Mouse (Mus musculus): ENCODE measurements around the gene Hebp1. TPM values are rescaled to one million over a fixed set of nuclear protein-coding genes. Genes with fewer than 3 reads are reported as not detected.

Hebp1 gene
- polyA plus RNA-seq, 1 experiment from 2014 or later, result 129 TPM

GRCm38 (mm10) chr6:135219916-135220315 lies 22.1 kb upstream of the Hebp1 start:
- Histone ChIP-seq H3K9ac (no peak overlapping the region), H3K9me3 (replicated peaks) (no peaks in the 10 kb centered on the region), H3K27ac (no peak overlapping the region), H3K4me1 (replicated peaks) (peaks cover 5% of the 10 kb centered on the region), H3K27me3 (no peaks in the 10 kb centered on the region), H3K4me3 (replicated peaks) (no peak overlapping the region), H3K4me2 (no peak overlapping the region), H3K36me3 (peaks cover 94% of the 10 kb centered on the region)
- 83% methylated on average over 5 of the region's 5 CpGs for WGBS (ENCODE audit: insufficient replicate concordance)
- ATAC-seq (ENCODE audit: low read depth) (no peak), DNase-seq (no peak)

DNA sequence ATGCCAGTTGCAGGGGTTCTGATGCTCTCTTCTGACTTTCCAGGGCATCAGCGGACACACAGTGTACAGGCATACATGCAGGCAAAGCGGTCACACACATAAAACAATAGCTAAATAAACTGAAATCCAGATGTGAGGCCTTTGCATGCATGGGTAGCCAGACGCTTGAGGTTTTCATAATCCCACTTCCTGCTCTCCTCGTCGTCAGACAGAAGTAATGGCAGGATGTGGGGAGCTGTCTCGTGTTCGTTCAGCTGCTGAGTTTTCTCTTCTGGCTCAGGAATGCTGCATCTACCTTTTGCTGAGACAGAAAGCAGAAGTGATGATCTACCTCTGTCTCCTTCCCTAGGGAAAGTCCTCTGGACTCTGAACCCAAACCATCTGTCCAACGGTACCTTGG lies 20.5 kb upstream of the Hebp1 start:
- 45% methylated on average over 8 of the region's 8 CpGs for WGBS (ENCODE audit: insufficient replicate concordance)
- Histone ChIP-seq H3K27me3 (no peaks in the 10 kb centered on the region), H3K4me2 (no peak overlapping the region), H3K27ac (no peak overlapping the region), H3K9ac (no peak overlapping the region), H3K4me1 (replicated peaks) (peaks cover 5% of the 10 kb centered on the region), H3K36me3 (peaks cover 96% of the 10 kb centered on the region), H3K9me3 (replicated peaks) (no peaks in the 10 kb centered on the region), H3K4me3 (replicated peaks) (no peak overlapping the region)
- DNase-seq, result no peak
- ATAC-seq (ENCODE audit: low read depth), result no peak

DNA sequence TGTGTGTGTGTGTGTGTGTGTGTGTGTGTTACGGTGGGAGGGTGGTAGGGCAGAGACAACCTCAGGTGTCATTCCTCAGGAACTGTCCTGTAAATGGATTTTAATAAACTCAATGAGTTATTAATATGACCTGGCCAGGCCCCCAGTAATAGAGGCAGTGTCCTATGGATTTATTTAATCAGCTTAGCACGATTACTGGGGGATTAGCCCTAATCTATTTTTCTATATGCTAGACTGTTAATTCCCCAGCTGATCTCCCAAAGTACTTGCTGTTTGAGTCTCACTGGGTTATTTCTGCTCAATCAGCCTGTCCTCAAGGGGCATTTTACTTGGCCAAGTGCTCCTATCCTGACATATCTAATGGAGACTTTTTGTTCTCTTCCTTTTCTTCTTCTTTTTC lies 14.8 kb upstream of the Hebp1 start:
- WGBS (ENCODE audit: insufficient replicate concordance), result 91% methylated on average over 2 of the region's 2 CpGs
- no peak overlapping the region for H3K9ac ChIP-seq
- DNase-seq (no peak), ATAC-seq (ENCODE audit: low read depth) (no peak)
- H3K27me3 ChIP-seq, result no peaks in the 10 kb centered on the region
- no peak overlapping the region for H3K4me2 ChIP-seq
- no peak overlapping the region for H3K4me3 ChIP-seq (replicated peaks)
- H3K27ac ChIP-seq, result no peak overlapping the region
- H3K4me1 ChIP-seq (replicated peaks), result peaks cover 29% of the 10 kb centered on the region
- H3K36me3 ChIP-seq, result peaks cover 80% of the 10 kb centered on the region
- no peaks in the 10 kb centered on the region for H3K9me3 ChIP-seq (replicated peaks)

GRCm38 (mm10) chr6:135211169-135211568 lies 13.3 kb upstream of the Hebp1 start:
- ATAC-seq (ENCODE audit: low read depth) (peak; percentile 85), DNase-seq (peak; percentile 26)
- no peaks in the 10 kb centered on the region for H3K27me3 ChIP-seq
- peak overlapping the region; percentile 10; the same call in 1 of the 2 replicates for H3K4me3 ChIP-seq (replicated peaks)
- peak overlapping the region; percentile 59 for H3K9ac ChIP-seq
- peak overlapping the region; percentile 66 for H3K27ac ChIP-seq
- peaks cover 77% of the 10 kb centered on the region for H3K36me3 ChIP-seq
- H3K9me3 ChIP-seq (replicated peaks), result no peaks in the 10 kb centered on the region
- WGBS (ENCODE audit: insufficient replicate concordance), result 43% methylated on average over 7 of the region's 7 CpGs
- peak overlapping the region; percentile 50 for H3K4me2 ChIP-seq
- peaks cover 37% of the 10 kb centered on the region for H3K4me1 ChIP-seq (replicated peaks)

- Histone ChIP-seq H3K9me3 (replicated peaks) (no peaks in the 10 kb centered on the region), H3K4me2 (no peak overlapping the region), H3K27me3 (no peaks in the 10 kb centered on the region), H3K4me3 (replicated peaks) (no peak overlapping the region), H3K4me1 (replicated peaks) (peaks cover 76% of the 10 kb centered on the region), H3K27ac (peak overlapping the region; percentile 93; the same call in 1 of the 2 replicates), H3K36me3 (peaks cover 53% of the 10 kb centered on the region), H3K9ac (no peak overlapping the region)
- 78% methylated on average over 8 of the region's 8 CpGs for WGBS (ENCODE audit: insufficient replicate concordance)
- ATAC-seq (ENCODE audit: low read depth), result no peak
- DNase-seq, result no peak
Measured at GRCm38 (mm10) chr6:135206909-135207308, 9.1 kb upstream of the Hebp1 start.

GRCm38 (mm10) chr6:135205802-135206201 lies 8.0 kb upstream of the Hebp1 start:
- H3K9ac ChIP-seq, result peak overlapping the region; percentile 62

DNA sequence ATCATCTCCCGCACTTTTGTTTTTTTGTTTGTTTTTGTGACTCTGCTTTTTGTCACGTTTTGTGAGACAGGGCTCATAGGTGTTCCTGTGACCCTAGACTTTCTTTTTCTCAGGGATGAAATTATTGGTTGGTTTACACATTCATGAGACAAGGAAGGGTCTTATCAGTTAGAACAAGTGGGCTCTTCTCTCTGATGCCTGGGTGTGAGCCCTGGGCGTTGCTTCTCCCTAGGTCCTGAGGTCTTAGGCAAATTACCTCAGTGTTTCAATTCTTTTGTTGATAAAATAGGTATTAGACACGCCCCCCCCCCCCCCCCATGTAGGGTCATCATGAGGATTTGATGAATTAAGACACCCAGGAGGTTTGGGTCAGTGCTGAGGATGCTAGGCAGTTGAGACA lies 7.0 kb upstream of the Hebp1 start:
- Histone ChIP-seq H3K4me3 (replicated peaks) (peak overlapping the region; percentile 26), H3K9ac (peak overlapping the region; percentile 62), H3K4me1 (replicated peaks) (peaks cover 76% of the 10 kb centered on the region), H3K4me2 (peak overlapping the region; percentile 60), H3K27me3 (no peaks in the 10 kb centered on the region), H3K27ac (peak overlapping the region; percentile 93), H3K36me3 (peaks cover 42% of the 10 kb centered on the region), H3K9me3 (replicated peaks) (no peaks in the 10 kb centered on the region)
- 37% methylated on average over 4 of the region's 4 CpGs for WGBS (ENCODE audit: insufficient replicate concordance)
- ATAC-seq (ENCODE audit: low read depth), result peak; percentile 86
- no peak for DNase-seq

More at GRCm38 (mm10) chr6:135205802-135206201, 8.0 kb upstream of the Hebp1 start:
- no peaks in the 10 kb centered on the region for H3K27me3 ChIP-seq
- H3K36me3 ChIP-seq, result peaks cover 47% of the 10 kb centered on the region
- 42% methylated on average over 4 of the region's 4 CpGs for WGBS (ENCODE audit: insufficient replicate concordance)
- no peaks in the 10 kb centered on the region for H3K9me3 ChIP-seq (replicated peaks)
- ATAC-seq (ENCODE audit: low read depth), result peak; percentile 64
- H3K4me1 ChIP-seq (replicated peaks), result peaks cover 75% of the 10 kb centered on the region
- peak overlapping the region; percentile 93 for H3K27ac ChIP-seq
- DNase-seq, result no peak
- peak overlapping the region; percentile 26 for H3K4me3 ChIP-seq (replicated peaks)
- peak overlapping the region; percentile 60 for H3K4me2 ChIP-seq

GRCm38 (mm10) chr6:135203737-135204136 lies 5.9 kb upstream of the Hebp1 start:
- no peaks in the 10 kb centered on the region for H3K27me3 ChIP-seq
- WGBS (ENCODE audit: insufficient replicate concordance), result 69% methylated on average over 6 of the region's 6 CpGs
- H3K4me1 ChIP-seq (replicated peaks), result peaks cover 84% of the 10 kb centered on the region
- H3K27ac ChIP-seq, result peak overlapping the region; percentile 93
- ATAC-seq (ENCODE audit: low read depth) (no peak), DNase-seq (no peak)
- H3K9ac ChIP-seq, result peak overlapping the region; percentile 62
- H3K36me3 ChIP-seq, result peaks cover 32% of the 10 kb centered on the region
- H3K9me3 ChIP-seq (replicated peaks), result no peaks in the 10 kb centered on the region
- peak overlapping the region; percentile 60; the same call in 1 of the 2 replicates for H3K4me2 ChIP-seq
- no peak overlapping the region for H3K4me3 ChIP-seq (replicated peaks)

DNA sequence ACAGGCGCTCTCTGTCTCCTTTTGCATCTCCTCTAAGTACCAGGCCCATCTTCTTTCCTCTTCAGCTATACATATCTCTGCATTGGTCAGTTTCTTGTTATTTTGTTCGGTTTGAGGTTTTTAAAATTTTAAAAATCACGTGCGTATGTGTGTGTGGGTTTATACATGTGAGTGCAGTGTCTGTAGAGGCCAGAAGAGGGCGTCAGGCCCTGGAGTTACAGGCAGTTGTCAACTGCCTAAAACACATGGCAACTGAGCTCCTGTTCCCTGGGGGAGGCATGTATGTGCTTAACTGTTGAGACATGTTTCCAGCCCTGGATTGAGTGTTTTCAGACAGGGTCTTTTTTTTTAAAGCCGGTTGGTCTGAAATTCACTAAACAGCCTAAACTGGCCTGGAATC lies 4.8 kb upstream of the Hebp1 start:
- no peaks in the 10 kb centered on the region for H3K27me3 ChIP-seq
- peak overlapping the region; percentile 48 for H3K27ac ChIP-seq
- no peak overlapping the region for H3K4me3 ChIP-seq (replicated peaks)
- no peak for DNase-seq
- no peak overlapping the region for H3K9ac ChIP-seq
- no peak overlapping the region for H3K4me2 ChIP-seq
- H3K4me1 ChIP-seq (replicated peaks), result peaks cover 86% of the 10 kb centered on the region
- no peak for ATAC-seq (ENCODE audit: low read depth)
- H3K36me3 ChIP-seq, result peaks cover 24% of the 10 kb centered on the region
- no peaks in the 10 kb centered on the region for H3K9me3 ChIP-seq (replicated peaks)
- 82% methylated on average over 6 of the region's 6 CpGs for WGBS (ENCODE audit: insufficient replicate concordance)

- peak overlapping the region; percentile 100 for H3K27ac ChIP-seq
- peaks cover 12% of the 10 kb centered on the region; the same call in 1 of the 2 replicates for H3K36me3 ChIP-seq
- 76% methylated on average over 16 of the region's 16 CpGs for WGBS (ENCODE audit: insufficient replicate concordance)
- no peaks in the 10 kb centered on the region for H3K9me3 ChIP-seq (replicated peaks)
- no peaks in the 10 kb centered on the region for H3K27me3 ChIP-seq
- ATAC-seq (ENCODE audit: low read depth) (no peak), DNase-seq (no peak)
- peak overlapping the region; percentile 96 for H3K9ac ChIP-seq
- H3K4me3 ChIP-seq (replicated peaks), result peak overlapping the region; percentile 89
- peak overlapping the region; percentile 77 for H3K4me2 ChIP-seq
- peaks cover 71% of the 10 kb centered on the region for H3K4me1 ChIP-seq (replicated peaks)
Measured at GRCm38 (mm10) chr6:135200122-135200957, 2.5 kb upstream of the Hebp1 start.

DNA sequence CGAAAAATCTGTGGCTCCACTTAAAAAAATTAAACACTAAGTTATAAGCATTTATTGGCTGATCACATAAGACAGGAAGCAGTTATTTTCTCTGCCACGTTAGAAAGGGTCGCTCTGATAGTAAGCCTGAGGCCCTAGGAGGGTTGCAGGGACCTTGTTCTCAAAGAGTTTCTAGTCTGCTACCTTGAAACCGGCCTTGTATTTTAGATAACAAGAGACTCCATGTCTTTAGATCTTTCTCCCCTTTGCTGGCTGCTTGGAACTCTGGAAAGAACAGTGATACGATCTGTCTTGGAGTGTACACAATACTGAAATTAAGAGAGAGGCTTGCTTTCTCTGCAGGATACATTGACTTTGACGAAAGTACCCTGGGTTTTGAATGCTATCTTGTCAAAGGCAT lies 904 bp upstream of the Hebp1 start:
- DNase-seq (no peak), ATAC-seq (ENCODE audit: low read depth) (no peak)
- Histone ChIP-seq H3K4me1 (replicated peaks) (peaks cover 71% of the 10 kb centered on the region), H3K4me2 (peak overlapping the region; percentile 77), H3K27ac (peak overlapping the region; percentile 100), H3K27me3 (no peaks in the 10 kb centered on the region), H3K36me3 (peaks cover 21% of the 10 kb centered on the region), H3K9ac (peak overlapping the region; percentile 96), H3K4me3 (replicated peaks) (peak overlapping the region; percentile 89), H3K9me3 (replicated peaks) (no peaks in the 10 kb centered on the region)
- WGBS (ENCODE audit: insufficient replicate concordance), result 22% methylated on average over 6 of the region's 6 CpGs

Data from liver, embryonic 13.5 days (tissue).